Mouse (Mus musculus) cerebellum, adult 2 months (tissue): Measurements from ENCODE around the gene Il17f. TPM values are rescaled to one million over a fixed set of nuclear protein-coding genes. Genes with fewer than 3 reads are reported as not detected.
"Not testable (repeated sequence)": the region's sequence is repeated elsewhere in the genome, so short reads cannot be mapped to it uniquely, and the experiment has no call there.

Source experiments
- DNase-seq, 2 experiments: peaks; one replicate each; pipeline ENCODE4 v3.0.0; 2021
- H3K27ac ChIP-seq: fragments of 200-500 bp; 2 replicates; pipeline ENCODE4 v1.5.1; 2012; ENCODE audit warnings: low read length, control low read depth, inconsistent platforms; ENCODE audit not compliant: insufficient read depth
- H3K27me3 ChIP-seq: fragments of 200-500 bp; 2 replicates; pipeline ENCODE4 v1.6.1; 2012; ENCODE audit warnings: inconsistent platforms, mild to moderate bottlenecking, low read length, moderate library complexity; ENCODE audit not compliant: control insufficient read depth, insufficient read depth
- H3K4me1 ChIP-seq: fragments of 200-500 bp; 2 replicates; pipeline ENCODE4 v1.6.1; 2011; ENCODE audit warnings: low read length; ENCODE audit not compliant: control insufficient read depth, insufficient read depth
- H3K4me3 ChIP-seq: fragments of 200-500 bp; replicated peaks from 2 replicates; pipeline ENCODE3; 2011; ENCODE audit warnings: mild to moderate bottlenecking, low read depth, low read length, control low read depth; ENCODE audit not compliant: insufficient read depth
- CTCF ChIP-seq: fragments of 200-500 bp; IDR thresholded peaks from 2 replicates; pipeline ENCODE4 v1.5.1; 2011; ENCODE audit warnings: low read depth, mild to moderate bottlenecking, control low read depth, low read length, moderate library complexity, borderline replicate concordance; ENCODE audit not compliant: insufficient read depth
- POLR2A ChIP-seq: fragments of 200-500 bp; IDR thresholded peaks from 2 replicates; pipeline ENCODE4 v1.6.1; 2011; ENCODE audit warnings: low read length, control low read depth, borderline replicate concordance; ENCODE audit not compliant: insufficient read depth
- WGBS: fragments of 180-500 bp; shearing (Covaris S2); methylation state at CpG from one replicate; pipeline ENCODE4 v1.1.7; 2018; 5-methylcytosine and 5-hydroxymethylcytosine counted together
- polyA plus RNA-seq: library from polyadenylated mRNA; depleted of rRNA; stranded (reverse); fragments of >200 nt; gene quantifications from 2 replicates; pipeline ENCODE4 v1.2.3, GENCODE M21; 2012; rRNA removed

Gene Il17f
- polyA plus RNA-seq = not detected in 2 replicates

DNA sequence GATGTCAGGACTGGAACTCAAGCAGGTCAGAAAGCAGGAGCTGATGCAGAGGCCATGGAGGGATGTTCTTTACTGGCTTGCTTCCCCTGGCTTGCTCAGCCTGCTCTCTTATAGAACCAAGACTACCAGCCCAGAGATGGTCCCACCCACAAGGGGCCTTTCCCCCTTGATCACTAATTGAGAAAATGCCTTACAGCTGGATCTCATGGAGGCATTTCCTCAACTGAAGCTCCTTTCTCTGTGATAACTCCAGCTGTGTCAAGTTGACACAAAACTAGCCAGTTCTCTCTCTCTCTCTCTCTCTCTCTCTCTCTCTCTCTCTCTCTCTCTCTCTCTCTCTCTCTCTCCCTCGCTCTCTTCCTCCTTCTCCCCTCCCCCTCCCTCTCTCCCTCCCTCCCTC lies at the start of gene Il17f:
Gene Il17f (minus strand): TSS at position 101 of the 400 bp plus-strand sequence.
- not testable (repeated sequence) for DNase-seq, H3K4me1 ChIP-seq, H3K4me3 ChIP-seq, H3K27ac ChIP-seq, H3K27me3 ChIP-seq
- 29% methylated on average over 1 of the region's 1 CpGs for WGBS

DNA sequence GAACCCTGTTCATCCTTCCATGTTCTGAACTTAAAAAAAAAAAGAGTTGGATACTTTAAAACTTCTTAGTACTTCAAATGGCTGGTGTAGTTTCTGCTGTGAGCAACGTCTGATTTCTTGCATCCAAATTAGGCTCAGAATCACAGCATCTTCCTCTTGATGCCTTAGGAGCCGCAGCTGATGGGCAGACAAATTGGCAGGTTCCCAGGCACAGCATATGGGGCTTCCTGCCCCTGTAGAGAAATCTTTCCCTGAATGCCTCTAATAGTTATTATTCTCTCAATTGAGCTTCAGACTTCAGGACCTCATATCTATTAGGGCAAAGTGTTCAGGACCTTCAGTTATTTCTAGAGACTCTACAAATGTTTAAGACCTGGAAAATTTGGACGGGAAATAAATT lies 49.5 kb upstream of the Il17f start:
- 17% methylated on average over 3 of the region's 3 CpGs for WGBS
- no peak for TF ChIP-seq POLR2A
- TF ChIP-seq CTCF = no peak
- H3K27me3 ChIP-seq = no peaks in the 10 kb centered on the region
- peaks cover 3% of the 10 kb centered on the region; the same call in 1 of the 2 replicates for H3K4me1 ChIP-seq
- no peak overlapping the region for H3K27ac ChIP-seq
- DNase-seq = peak; percentile 81 to 87
- no peak overlapping the region for H3K4me3 ChIP-seq

DNA sequence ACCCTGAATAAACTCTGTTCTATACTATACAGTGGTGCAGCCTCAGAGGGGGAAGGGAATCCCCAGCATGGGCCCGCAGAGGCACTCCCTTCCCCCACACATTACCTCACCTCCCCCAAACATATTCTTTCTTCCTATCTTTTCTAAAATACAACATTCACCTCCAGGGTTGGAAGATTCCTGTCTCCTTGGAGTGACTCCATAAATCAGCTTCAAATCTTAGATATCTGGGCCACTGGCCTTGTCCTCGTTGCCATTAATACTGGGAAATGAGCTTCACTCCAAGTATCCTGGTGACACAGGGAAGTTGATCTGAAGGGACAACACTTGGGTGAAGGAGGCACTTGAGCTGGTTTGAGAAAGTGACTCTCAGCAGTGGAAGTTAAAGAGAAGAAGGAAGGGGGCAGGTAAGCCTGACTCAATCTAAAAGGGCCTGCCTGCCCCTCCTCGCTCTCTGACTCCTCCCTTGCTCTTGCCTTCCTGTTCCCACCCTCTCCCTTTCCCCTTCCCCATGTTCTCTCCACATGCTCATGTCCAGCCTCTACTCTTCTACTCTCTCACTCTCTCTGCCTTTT lies 46.2 kb upstream of the Il17f start:
- no peak for TF ChIP-seq POLR2A
- TF ChIP-seq CTCF = no peak
- Histone ChIP-seq H3K4me1 (peaks cover 3% of the 10 kb centered on the region; the same call in 1 of the 2 replicates), H3K27ac (no peak overlapping the region), H3K4me3 (no peak overlapping the region), H3K27me3 (no peaks in the 10 kb centered on the region)
- no peak for DNase-seq
- 84% methylated on average over 3 of the region's 3 CpGs for WGBS

DNA sequence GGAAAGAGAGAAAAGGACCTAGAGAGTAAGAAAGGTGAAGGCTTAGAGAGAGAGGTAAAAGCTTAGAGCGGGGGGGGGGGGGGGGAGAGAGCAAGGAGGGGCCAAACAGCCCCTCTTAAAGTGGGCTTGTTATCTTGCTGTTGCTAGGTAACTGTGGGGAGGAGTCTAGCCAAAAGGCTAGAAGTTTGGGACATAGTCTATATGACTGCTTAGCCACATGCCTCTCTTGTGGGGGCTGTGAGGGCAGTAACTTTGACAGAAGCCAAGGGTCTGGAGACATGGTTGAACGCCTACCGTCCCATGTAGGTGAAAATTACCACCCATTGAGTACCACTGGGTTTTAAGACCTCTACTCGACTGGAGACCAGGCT lies 42.7 kb upstream of the Il17f start:
- TF ChIP-seq POLR2A (no peak), CTCF (no peak)
- no peaks in the 10 kb centered on the region for H3K27me3 ChIP-seq
- H3K4me1 ChIP-seq = no peaks in the 10 kb centered on the region
- H3K4me3 ChIP-seq = no peak overlapping the region
- no peak for DNase-seq
- 77% methylated on average over 4 of the region's 4 CpGs for WGBS
- H3K27ac ChIP-seq = no peak overlapping the region

DNA sequence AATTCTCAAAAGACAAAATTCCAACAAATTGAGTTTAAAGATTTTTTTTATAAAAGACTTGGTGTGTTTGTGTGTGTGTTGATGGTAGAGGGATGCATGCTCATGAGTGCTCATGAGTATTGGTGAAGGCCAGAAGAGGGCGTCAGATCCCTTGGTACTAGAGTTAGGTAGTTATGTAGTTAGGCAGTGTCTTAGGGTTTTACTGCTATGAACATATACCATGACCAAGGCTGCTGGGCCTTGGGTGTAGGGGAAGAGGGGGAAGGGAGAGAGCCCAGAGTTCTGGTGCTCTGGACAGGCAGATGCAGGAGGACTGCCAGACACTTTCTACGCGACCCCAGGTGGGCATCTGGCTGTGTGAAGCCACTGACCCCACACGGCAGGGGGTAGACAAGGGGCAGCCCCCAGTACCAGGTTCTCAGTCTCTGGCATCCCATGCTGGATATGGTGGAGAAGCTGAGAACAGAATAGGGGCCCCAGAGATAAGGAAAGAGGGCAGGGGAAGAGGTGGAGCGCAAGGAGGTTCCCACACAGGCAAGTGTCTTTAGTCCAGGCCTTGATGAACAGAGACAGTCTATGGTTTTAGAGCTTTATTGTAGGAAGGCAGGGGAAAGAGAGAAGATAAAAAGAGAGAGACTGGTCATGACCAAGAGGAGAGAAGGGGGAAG lies 42.2 kb upstream of the Il17f start:
- TF ChIP-seq POLR2A = no peak
- TF ChIP-seq CTCF = no peak
- 73% methylated on average over 5 of the region's 5 CpGs for WGBS
- DNase-seq = no peak

DNA sequence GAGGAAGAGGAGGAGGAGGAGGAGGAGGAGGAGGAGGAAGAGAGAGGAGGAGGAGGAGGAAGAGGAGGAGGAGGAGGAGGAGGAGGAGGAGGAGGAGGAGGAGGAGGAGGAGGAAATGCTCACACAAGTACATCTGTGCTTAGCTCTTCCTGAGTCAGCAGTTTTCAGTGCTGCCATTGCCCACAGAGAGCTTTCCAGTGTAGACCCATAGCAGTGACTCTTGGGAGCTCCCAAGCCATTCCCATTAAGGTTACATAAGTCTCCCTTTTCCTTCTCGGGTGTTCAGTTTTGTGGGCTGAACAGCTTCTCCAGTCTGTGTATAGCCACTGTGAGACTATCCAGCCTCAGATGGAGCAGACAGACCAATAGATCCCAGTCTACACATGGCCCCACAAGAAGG lies 40.1 kb upstream of the Il17f start:
- H3K4me3 ChIP-seq = no peak overlapping the region
- H3K4me1 ChIP-seq = no peaks in the 10 kb centered on the region
- no peak for DNase-seq
- no peaks in the 10 kb centered on the region for H3K27me3 ChIP-seq
- no peak for TF ChIP-seq CTCF
- no peak for TF ChIP-seq POLR2A
- 79% methylated on average over 1 of the region's 1 CpGs for WGBS
- no peak overlapping the region for H3K27ac ChIP-seq

More for the DNA sequence above, 42.2 kb upstream of the Il17f start:
- no peak overlapping the region for H3K27ac ChIP-seq
- no peak overlapping the region for H3K4me3 ChIP-seq
- H3K27me3 ChIP-seq = no peaks in the 10 kb centered on the region
- no peaks in the 10 kb centered on the region for H3K4me1 ChIP-seq

DNA sequence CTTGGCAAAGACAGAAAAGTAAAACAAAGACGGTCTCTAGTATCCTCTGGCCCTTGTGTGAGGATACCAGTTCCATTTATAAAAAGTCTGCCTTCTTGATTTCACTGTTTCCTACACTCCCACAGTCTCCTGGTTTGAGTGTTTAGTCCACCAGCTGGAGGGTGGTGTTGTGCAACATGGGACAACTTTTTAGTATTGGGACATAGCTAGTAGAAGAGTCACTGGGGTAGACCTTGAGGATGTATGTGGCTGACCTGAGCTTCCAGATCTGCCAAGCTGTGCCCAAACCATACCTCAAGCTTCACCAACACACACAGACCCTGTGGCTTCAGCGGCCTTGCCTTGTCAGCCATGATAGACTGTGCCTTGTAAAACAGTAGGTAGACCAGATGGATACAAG lies 37.6 kb upstream of the Il17f start:
- no peak for TF ChIP-seq POLR2A
- TF ChIP-seq CTCF = no peak
- Histone ChIP-seq H3K4me3 (no peak overlapping the region), H3K27me3 (no peaks in the 10 kb centered on the region), H3K27ac (no peak overlapping the region), H3K4me1 (no peaks in the 10 kb centered on the region)
- DNase-seq = no peak
- 93% methylated on average over 2 of the region's 2 CpGs for WGBS

DNA sequence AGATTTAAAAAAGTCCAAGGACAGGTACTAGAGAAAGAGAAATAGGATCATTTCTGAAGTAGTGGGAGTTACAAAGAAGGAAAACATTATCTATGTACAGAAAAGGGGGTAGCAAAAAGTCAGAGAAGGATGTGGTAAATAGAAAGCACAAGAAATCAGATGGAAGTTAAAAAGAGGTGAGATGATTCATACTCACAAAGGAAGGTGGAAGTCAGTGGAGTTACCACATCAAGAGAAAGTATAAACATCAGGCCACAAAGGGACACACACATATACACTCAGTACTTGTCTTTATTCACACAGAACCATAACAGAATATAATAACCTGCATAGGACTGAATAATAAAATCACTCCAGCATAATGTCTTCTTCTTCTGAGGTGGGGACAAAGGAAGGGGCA lies 34.6 kb upstream of the Il17f start:
- DNase-seq = no peak
- no peak overlapping the region for H3K27ac ChIP-seq
- H3K4me1 ChIP-seq = no peaks in the 10 kb centered on the region
- no peak overlapping the region for H3K4me3 ChIP-seq
- TF ChIP-seq POLR2A (no peak), CTCF (no peak)
- H3K27me3 ChIP-seq = no peaks in the 10 kb centered on the region
